Mouse (Mus musculus) midbrain, postnatal 0 days (tissue): ENCODE measurements around the gene Hsf5. TPM values are rescaled to one million over a fixed set of nuclear protein-coding genes. Genes with fewer than 3 reads are reported as not detected.

Experiments used
- ATAC-seq: fragments of 200-750 bp; cut with Nextera tagmentation; 2 replicates; pipeline ENCODE4 v1.8.0; 2017; ENCODE audit warnings: moderate number of reproducible peaks, mild to moderate bottlenecking, moderate TSS enrichment, moderate library complexity; ENCODE audit not compliant: low FRiP score
- DNase-seq: peaks from one replicate; pipeline ENCODE4 v3.0.0-alpha.2; 2015; ENCODE audit warnings: low spot score
- H3K27ac ChIP-seq: fragments of 300-500 bp; sonication (generic); 2 replicates; pipeline ENCODE4 v1.5.1; 2014; ENCODE audit warnings: low read depth, mild to moderate bottlenecking, low read length, mixed read lengths
- H3K27me3 ChIP-seq: fragments of 300-500 bp; sonication (generic); 2 replicates; pipeline ENCODE4 v1.6.1; 2014; ENCODE audit warnings: low read length, control low read depth, mixed read lengths; ENCODE audit not compliant: insufficient read depth
- H3K36me3 ChIP-seq: fragments of 300-500 bp; sonication (generic); 2 replicates; pipeline ENCODE4 v1.6.1; 2014; ENCODE audit warnings: low read length, control low read depth, mixed read lengths; ENCODE audit not compliant: insufficient read depth
- H3K4me1 ChIP-seq: fragments of 300-500 bp; sonication (generic); 2 replicates; pipeline ENCODE4 v1.6.1; 2014; ENCODE audit warnings: mild to moderate bottlenecking, control low read depth, antibody characterized with exemption, low read length, mixed read lengths; ENCODE audit not compliant: insufficient read depth
- H3K4me2 ChIP-seq: fragments of 300-500 bp; sonication (generic); 2 replicates; pipeline ENCODE4 v1.6.1; 2014; ENCODE audit warnings: low read depth, mild to moderate bottlenecking, low read length, mixed read lengths; ENCODE audit not compliant: poor library complexity, severe bottlenecking
- H3K4me3 ChIP-seq: fragments of 300-500 bp; sonication (generic); 2 replicates; pipeline ENCODE4 v1.5.1; 2014; ENCODE audit warnings: low read depth, mild to moderate bottlenecking, low read length, moderate library complexity
- H3K9ac ChIP-seq: fragments of 300-500 bp; sonication (generic); replicated peaks from 2 replicates; pipeline ENCODE4 v1.6.1; 2014; ENCODE audit warnings: mild to moderate bottlenecking, low read length, moderate library complexity, mixed read lengths; ENCODE audit not compliant: poor library complexity, severe bottlenecking
- H3K9me3 ChIP-seq: fragments of 300-500 bp; sonication (generic); 2 replicates; pipeline ENCODE4 v1.6.1; 2016; ENCODE audit warnings: low read length, control low read depth
- CTCF ChIP-seq: IDR thresholded peaks from 2 replicates; pipeline ENCODE4 v1.5.1; 2016; ENCODE audit warnings: antibody characterized with exemption, mild to moderate bottlenecking
- WGBS: fragments of 180-500 bp; shearing (Covaris S2); extraction: QIAGEN DNeasy Blood & Tissue Kit; methylation state at CpG from one replicate; pipeline ENCODE4 v1.1.7; 2014; 5-methylcytosine and 5-hydroxymethylcytosine counted together
- polyA plus RNA-seq: library from polyadenylated mRNA; unstranded; fragments of >200 nt; fragmentation: Nextera tagmentation; extraction: Ambion mirVana; gene quantifications from 2 replicates; pipeline ENCODE4 v1.2.1, GENCODE M21; 2015
- total RNA-seq: library from RNA; depleted of rRNA; stranded (reverse); fragments of >200 nt; gene quantifications from 2 replicates; pipeline ENCODE4 v1.2.3, GENCODE M21; 2014

Hsf5 gene
- total and polyA plus RNA-seq, 2 experiments from 2014 or later: 0.11 to 0.25 TPM

GRCm38 (mm10) chr11:87580543-87581085 is 36.4 kb upstream of the Hsf5 start:
- DNase-seq (no peak), ATAC-seq (no peak)
- Histone ChIP-seq H3K27ac (no peak overlapping the region), H3K4me1 (peaks cover 2% of the 10 kb centered on the region; the same call in 1 of the 2 replicates), H3K4me3 (no peak overlapping the region), H3K27me3 (no peaks in the 10 kb centered on the region), H3K9ac (no peak overlapping the region), H3K9me3 (no peaks in the 10 kb centered on the region), H3K36me3 (0 out of 2 replicates have a peak, but pooled peaks cover 7% of the 10 kb centered on the region), H3K4me2 (no peak overlapping the region)
- 32% methylated on average over 10 of the region's 10 CpGs for WGBS
- no peak for TF ChIP-seq CTCF

DNA sequence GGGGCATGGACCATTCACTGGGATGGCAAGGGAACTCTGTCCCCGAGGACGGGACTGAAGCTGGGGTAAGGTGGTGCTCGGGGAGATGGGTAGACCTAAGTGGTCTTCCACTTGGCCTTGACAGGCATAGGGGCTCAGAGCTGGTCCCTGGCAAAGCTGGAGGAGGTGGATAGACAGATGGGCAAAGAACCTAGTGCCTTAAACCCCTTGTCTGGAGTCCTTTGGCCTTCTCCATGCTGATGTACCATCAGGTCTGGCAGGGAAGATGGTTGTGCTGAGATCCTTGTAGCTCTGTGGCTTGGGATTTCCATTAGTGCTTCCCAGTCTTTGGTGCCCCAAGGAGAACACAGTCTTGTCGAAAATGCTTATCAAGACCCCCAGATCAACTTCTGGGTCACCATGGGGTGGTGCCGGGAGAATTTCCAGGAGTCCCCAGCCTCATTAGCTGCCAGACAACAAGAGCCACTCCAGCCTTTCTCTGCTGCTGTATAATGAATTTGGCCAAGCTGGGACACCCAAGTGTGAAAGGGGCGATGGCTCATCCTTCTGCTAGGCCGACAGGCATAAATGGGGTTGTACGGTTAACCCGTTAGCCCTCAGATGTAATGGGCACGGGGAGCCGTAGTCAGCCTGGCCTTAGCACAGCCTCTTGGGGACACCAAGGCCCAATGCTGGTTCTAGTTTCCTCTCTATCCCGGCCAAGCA is 35.7 kb upstream of the Hsf5 start:
- H3K27ac ChIP-seq: no peak overlapping the region
- H3K4me2 ChIP-seq: no peak overlapping the region
- ATAC-seq (no peak), DNase-seq (no peak)
- 89% methylated on average over 12 of the region's 12 CpGs for WGBS
- H3K36me3 ChIP-seq: 0 out of 2 replicates have a peak, but pooled peaks cover 7% of the 10 kb centered on the region
- no peaks in the 10 kb centered on the region for H3K9me3 ChIP-seq
- TF ChIP-seq CTCF: no peak
- H3K9ac ChIP-seq: no peak overlapping the region
- H3K27me3 ChIP-seq: no peaks in the 10 kb centered on the region
- H3K4me1 ChIP-seq: peaks cover 2% of the 10 kb centered on the region; the same call in 1 of the 2 replicates
- no peak overlapping the region for H3K4me3 ChIP-seq

DNA sequence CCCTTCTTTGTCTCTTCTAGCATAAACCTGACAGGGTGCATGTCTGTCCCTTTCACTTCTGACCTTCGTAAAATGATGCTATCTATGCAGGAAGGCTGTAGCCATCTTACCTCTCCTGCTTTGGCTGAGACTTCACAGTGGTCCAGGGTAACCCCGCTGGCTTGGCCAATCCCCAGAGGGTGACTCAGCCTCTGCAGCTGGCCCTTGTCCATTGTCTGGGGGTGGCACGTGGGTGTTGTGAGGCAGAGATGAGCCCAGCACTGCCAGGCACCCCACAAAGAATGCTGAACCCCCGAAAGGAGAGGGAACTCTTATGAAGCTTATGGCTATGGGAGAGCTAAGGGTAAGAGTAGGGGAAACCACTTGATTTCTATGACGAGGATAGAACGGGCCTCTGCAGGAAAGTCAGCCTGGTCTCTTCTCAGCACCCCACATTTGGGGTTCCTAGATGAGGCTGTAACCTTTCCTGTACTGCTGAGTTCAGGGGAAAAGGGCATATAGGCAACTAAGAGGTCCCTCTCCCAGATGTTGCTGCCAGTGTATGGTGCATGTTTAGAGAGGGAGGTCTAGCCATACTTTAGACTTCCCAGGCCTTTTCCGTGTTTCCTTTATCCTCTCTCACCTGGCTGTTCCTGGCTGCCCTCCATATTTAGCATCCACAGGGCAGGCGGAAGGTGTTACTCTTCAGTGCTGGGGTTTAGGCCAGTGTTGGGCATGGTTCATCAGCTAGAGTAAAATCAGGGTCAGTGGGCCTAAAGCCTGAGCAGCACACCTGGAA is 34.8 kb upstream of the Hsf5 start:
- Histone ChIP-seq H3K9ac (no peak overlapping the region; the same call in 1 of the 2 replicates), H3K9me3 (no peaks in the 10 kb centered on the region), H3K4me3 (no peak overlapping the region), H3K27me3 (no peaks in the 10 kb centered on the region), H3K4me2 (no peak overlapping the region), H3K4me1 (peaks cover 2% of the 10 kb centered on the region; the same call in 1 of the 2 replicates), H3K27ac (no peak overlapping the region), H3K36me3 (0 out of 2 replicates have a peak, but pooled peaks cover 7% of the 10 kb centered on the region)
- WGBS: 84% methylated on average over 8 of the region's 8 CpGs
- TF ChIP-seq CTCF: no peak
- no peak for DNase-seq
- no peak for ATAC-seq

GRCm38 (mm10) chr11:87583291-87584034 is 33.5 kb upstream of the Hsf5 start:
- H3K9me3 ChIP-seq: no peaks in the 10 kb centered on the region
- H3K4me1 ChIP-seq: no peaks in the 10 kb centered on the region
- no peak for DNase-seq
- no peak overlapping the region for H3K9ac ChIP-seq
- H3K36me3 ChIP-seq: 0 out of 2 replicates have a peak, but pooled peaks cover 10% of the 10 kb centered on the region
- ATAC-seq: no peak
- no peak for TF ChIP-seq CTCF
- H3K27me3 ChIP-seq: no peaks in the 10 kb centered on the region
- H3K4me2 ChIP-seq: no peak overlapping the region
- H3K4me3 ChIP-seq: no peak overlapping the region
- no peak overlapping the region for H3K27ac ChIP-seq
- WGBS: 87% methylated on average over 6 of the region's 6 CpGs

DNA sequence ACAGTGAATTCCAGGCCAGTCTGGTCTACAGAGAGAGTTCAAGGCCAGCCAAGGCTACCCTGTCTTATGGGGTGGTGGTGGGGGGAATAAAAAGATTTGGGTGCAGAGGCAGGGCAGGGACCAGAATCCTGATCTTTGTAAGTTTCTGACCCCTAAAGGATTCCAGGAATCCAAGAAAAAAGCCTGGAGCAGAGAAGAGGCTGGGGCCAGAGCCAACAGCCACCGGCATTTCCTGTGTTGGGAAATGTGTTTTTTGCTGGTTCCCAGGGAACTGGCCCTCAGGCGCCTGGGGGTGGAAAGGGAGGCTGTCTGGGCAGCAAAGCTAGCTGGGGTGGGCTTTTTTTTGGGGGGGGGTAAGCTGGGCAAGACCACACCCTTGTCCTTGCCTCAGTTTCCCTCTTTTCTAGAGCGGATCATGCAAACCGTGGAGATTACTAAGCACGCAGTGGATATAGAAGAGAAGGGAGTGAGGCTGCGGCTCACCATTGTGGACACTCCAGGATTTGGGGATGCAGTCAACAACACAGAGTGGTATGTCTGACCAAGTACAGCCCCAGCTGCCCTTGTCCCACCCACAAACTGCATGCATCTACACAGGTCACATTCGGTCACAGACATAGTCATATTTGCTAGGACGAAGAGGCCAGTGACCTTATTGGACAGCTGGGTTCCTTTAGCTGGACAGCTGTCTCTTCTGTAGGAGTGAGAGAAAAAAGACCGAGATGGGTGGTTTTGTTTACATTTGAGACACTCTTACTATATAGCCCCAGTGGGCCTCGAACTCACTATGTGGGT is 32.1 kb upstream of the Hsf5 start:
- Histone ChIP-seq H3K4me2 (no peak overlapping the region), H3K9me3 (no peaks in the 10 kb centered on the region), H3K4me3 (no peak overlapping the region), H3K9ac (no peak overlapping the region), H3K27ac (no peak overlapping the region), H3K4me1 (no peaks in the 10 kb centered on the region), H3K36me3 (0 out of 2 replicates have a peak, but pooled peaks cover 10% of the 10 kb centered on the region), H3K27me3 (no peaks in the 10 kb centered on the region)
- DNase-seq (no peak), ATAC-seq (no peak)
- TF ChIP-seq CTCF: no peak
- WGBS: 88% methylated on average over 10 of the region's 10 CpGs
